Mouse (Mus musculus) midbrain, embryonic 13.5 days (tissue): ENCODE results near the gene Armc2. TPM values are rescaled to one million over a fixed set of nuclear protein-coding genes. Genes with fewer than 3 reads are reported as not detected.

ENCODE experiments used
- ATAC-seq: fragments of 200-750 bp; cut with Nextera tagmentation; 2 replicates; pipeline ENCODE4 v1.8.0; 2017; ENCODE audit warnings: mild to moderate bottlenecking, moderate TSS enrichment, moderate library complexity
- H3K27ac ChIP-seq: fragments of 300-500 bp; sonication (generic); 2 replicates; pipeline ENCODE4 v1.5.1; 2015; ENCODE audit warnings: inconsistent platforms, mild to moderate bottlenecking, moderate library complexity
- H3K27me3 ChIP-seq: fragments of 300-500 bp; sonication (generic); 2 replicates; pipeline ENCODE4 v1.6.1; 2015; ENCODE audit warnings: mild to moderate bottlenecking, inconsistent platforms
- H3K36me3 ChIP-seq: fragments of 300-500 bp; sonication (generic); 2 replicates; pipeline ENCODE4 v1.6.1; 2015; ENCODE audit warnings: mild to moderate bottlenecking, inconsistent platforms
- H3K4me1 ChIP-seq: fragments of 300-500 bp; sonication (generic); replicated peaks from 2 replicates; pipeline ENCODE4 v1.6.1; 2015; ENCODE audit warnings: inconsistent platforms
- H3K4me2 ChIP-seq: fragments of 300-500 bp; sonication (generic); replicated peaks from 2 replicates; pipeline ENCODE4 v1.6.1; 2015; ENCODE audit warnings: moderate library complexity, mild to moderate bottlenecking, inconsistent platforms
- H3K4me3 ChIP-seq: fragments of 300-500 bp; sonication (generic); replicated peaks from 2 replicates; pipeline ENCODE4 v1.5.1; 2015; ENCODE audit warnings: mild to moderate bottlenecking, inconsistent platforms
- H3K9ac ChIP-seq: fragments of 300-500 bp; sonication (generic); replicated peaks from 2 replicates; pipeline ENCODE4 v1.6.1; 2015; ENCODE audit warnings: mild to moderate bottlenecking, inconsistent platforms
- H3K9me3 ChIP-seq: fragments of 300-500 bp; sonication (generic); 2 replicates; pipeline ENCODE4 v1.6.1; 2016; ENCODE audit warnings: mild to moderate bottlenecking, inconsistent platforms
- WGBS: fragments of 180-500 bp; shearing (Covaris S2); methylation state at CpG from one replicate; pipeline ENCODE4 v1.1.7; 2015; 5-methylcytosine and 5-hydroxymethylcytosine counted together
- polyA plus RNA-seq: library from polyadenylated mRNA; unstranded; fragments of >200 nt; fragmentation: Nextera tagmentation; extraction: Ambion mirVana; gene quantifications from 2 replicates; pipeline ENCODE4 v1.2.1, GENCODE M21; 2015

Gene Armc2
- polyA plus RNA-seq, 1 experiment from 2014 or later, result 6.8 TPM

- Histone ChIP-seq H3K4me3 (no peak overlapping the region), H3K9ac (no peak overlapping the region), H3K36me3 (no peaks in the 10 kb centered on the region), H3K4me2 (no peak overlapping the region), H3K27me3 (no peaks in the 10 kb centered on the region), H3K27ac (no peak overlapping the region), H3K9me3 (peaks cover 2% of the 10 kb centered on the region; the same call in 1 of the 2 replicates), H3K4me1 (no peaks in the 10 kb centered on the region)
- 88% methylated on average over 1 of the region's 1 CpGs for WGBS
- ATAC-seq, result no peak
Observed at GRCm38 (mm10) chr10:42042881-42043280, 24.6 kb upstream of the Armc2 start.

GRCm38 (mm10) chr10:42042087-42042486 is 23.8 kb upstream of the Armc2 start:
- WGBS, result 73% methylated on average over 7 of the region's 7 CpGs
- Histone ChIP-seq H3K4me1 (no peaks in the 10 kb centered on the region), H3K9ac (no peak overlapping the region), H3K4me2 (no peak overlapping the region), H3K9me3 (peaks cover under 1% of the 10 kb centered on the region; the same call in 1 of the 2 replicates), H3K36me3 (no peaks in the 10 kb centered on the region), H3K27ac (no peak overlapping the region), H3K4me3 (no peak overlapping the region), H3K27me3 (no peaks in the 10 kb centered on the region)
- ATAC-seq, result no peak

- 66% methylated on average over 10 of the region's 10 CpGs for WGBS
- H3K9me3 ChIP-seq, result no peaks in the 10 kb centered on the region
Observed at GRCm38 (mm10) chr10:42038571-42038970, 20.3 kb upstream of the Armc2 start.

DNA sequence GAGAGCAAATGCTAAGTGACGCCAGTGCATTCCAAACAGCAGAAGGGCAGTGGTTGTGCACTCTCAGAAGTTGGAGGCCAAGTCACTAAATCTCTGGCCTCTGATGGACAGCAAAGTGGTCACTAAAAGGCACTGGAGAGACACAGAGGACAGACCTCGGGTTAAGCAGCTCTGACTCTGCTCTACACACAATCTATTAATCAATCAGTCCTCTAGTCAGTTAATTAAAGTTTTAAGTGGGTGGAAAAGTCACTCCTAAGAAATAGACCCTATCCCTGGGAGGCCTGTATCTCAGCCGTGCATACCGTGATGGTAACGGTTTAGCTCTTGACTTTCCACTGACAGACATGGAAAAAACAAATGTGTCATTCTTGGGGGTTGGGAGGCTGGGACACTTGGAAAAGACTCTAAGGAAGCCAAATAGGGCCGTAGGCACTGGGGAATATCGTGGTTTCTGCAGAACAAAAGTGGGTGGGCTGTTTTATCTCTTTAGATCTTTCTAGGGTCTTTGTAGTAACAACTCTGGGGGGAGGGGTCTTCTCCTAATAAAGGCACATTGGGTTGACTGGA is 19.1 kb upstream of the Armc2 start:
- H3K4me3 ChIP-seq, result no peak overlapping the region
- ATAC-seq, result no peak
- H3K27ac ChIP-seq, result no peak overlapping the region
- no peaks in the 10 kb centered on the region for H3K36me3 ChIP-seq
- H3K4me2 ChIP-seq, result no peak overlapping the region
- 52% methylated on average over 7 of the region's 7 CpGs for WGBS
- no peak overlapping the region for H3K9ac ChIP-seq
- H3K27me3 ChIP-seq, result no peaks in the 10 kb centered on the region
- no peaks in the 10 kb centered on the region for H3K4me1 ChIP-seq
- H3K9me3 ChIP-seq, result no peaks in the 10 kb centered on the region

More at GRCm38 (mm10) chr10:42038571-42038970, 20.3 kb upstream of the Armc2 start:
- no peaks in the 10 kb centered on the region for H3K4me1 ChIP-seq
- no peaks in the 10 kb centered on the region for H3K36me3 ChIP-seq
- H3K4me2 ChIP-seq, result no peak overlapping the region
- no peak for ATAC-seq
- H3K27me3 ChIP-seq, result no peaks in the 10 kb centered on the region
- H3K4me3 ChIP-seq, result no peak overlapping the region
- H3K9ac ChIP-seq, result no peak overlapping the region
- H3K27ac ChIP-seq, result no peak overlapping the region

GRCm38 (mm10) chr10:42036846-42037245 is 18.6 kb upstream of the Armc2 start:
- no peak overlapping the region for H3K4me2 ChIP-seq
- H3K27me3 ChIP-seq, result no peaks in the 10 kb centered on the region
- no peaks in the 10 kb centered on the region for H3K4me1 ChIP-seq
- no peaks in the 10 kb centered on the region for H3K9me3 ChIP-seq
- H3K9ac ChIP-seq, result no peak overlapping the region
- H3K36me3 ChIP-seq, result no peaks in the 10 kb centered on the region
- H3K27ac ChIP-seq, result no peak overlapping the region
- ATAC-seq, result no peak
- 56% methylated on average over 4 of the region's 4 CpGs for WGBS
- no peak overlapping the region for H3K4me3 ChIP-seq

- Histone ChIP-seq H3K4me3 (no peak overlapping the region), H3K27me3 (peaks cover 2% of the 10 kb centered on the region; the same call in 1 of the 2 replicates), H3K9ac (no peak overlapping the region), H3K4me2 (no peak overlapping the region), H3K9me3 (no peaks in the 10 kb centered on the region), H3K4me1 (0 out of 2 replicates have a peak, but pooled peaks cover 4% of the 10 kb centered on the region), H3K27ac (no peak overlapping the region), H3K36me3 (no peaks in the 10 kb centered on the region)
- WGBS, result 57% methylated on average over 3 of the region's 3 CpGs
- no peak for ATAC-seq
Observed at GRCm38 (mm10) chr10:42033571-42033970, 15.3 kb upstream of the Armc2 start.

GRCm38 (mm10) chr10:42031021-42031420 is 12.8 kb upstream of the Armc2 start:
- Histone ChIP-seq H3K9ac (no peak overlapping the region), H3K9me3 (no peaks in the 10 kb centered on the region), H3K36me3 (no peaks in the 10 kb centered on the region), H3K27me3 (peaks cover 2% of the 10 kb centered on the region; the same call in 1 of the 2 replicates), H3K4me1 (0 out of 2 replicates have a peak, but pooled peaks cover 4% of the 10 kb centered on the region), H3K27ac (no peak overlapping the region), H3K4me2 (peak overlapping the region; percentile 38), H3K4me3 (no peak overlapping the region)
- no peak; the same call in 1 of the 2 replicates for ATAC-seq
- WGBS, result 14% methylated on average over 16 of the region's 16 CpGs

DNA sequence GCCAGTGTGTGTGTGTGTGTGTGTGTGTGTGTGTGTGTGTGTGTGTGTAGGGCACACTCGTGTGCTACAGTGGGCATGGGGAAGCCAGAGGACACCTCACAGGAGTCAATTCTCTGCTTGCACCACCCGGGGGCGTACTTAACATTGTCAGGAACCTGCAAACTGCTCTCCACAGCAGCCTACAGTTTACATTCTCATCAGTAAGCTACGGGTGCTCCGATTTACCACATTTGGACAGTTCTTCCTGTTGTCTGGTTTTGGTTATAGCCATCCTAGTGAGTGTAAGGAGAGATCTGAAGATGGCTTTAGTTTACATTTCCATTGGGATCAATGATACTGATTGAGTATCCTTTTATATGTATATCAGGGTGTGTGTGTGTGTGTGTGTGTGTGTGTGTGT is 11.3 kb upstream of the Armc2 start:
- Histone ChIP-seq H3K27me3 (peaks cover 2% of the 10 kb centered on the region; the same call in 1 of the 2 replicates), H3K9ac (no peak overlapping the region), H3K36me3 (no peaks in the 10 kb centered on the region), H3K27ac (no peak overlapping the region), H3K4me3 (no peak overlapping the region), H3K4me1 (0 out of 2 replicates have a peak, but pooled peaks cover 4% of the 10 kb centered on the region), H3K4me2 (no peak overlapping the region), H3K9me3 (no peaks in the 10 kb centered on the region)
- ATAC-seq, result no peak
- 84% methylated on average over 5 of the region's 5 CpGs for WGBS

DNA sequence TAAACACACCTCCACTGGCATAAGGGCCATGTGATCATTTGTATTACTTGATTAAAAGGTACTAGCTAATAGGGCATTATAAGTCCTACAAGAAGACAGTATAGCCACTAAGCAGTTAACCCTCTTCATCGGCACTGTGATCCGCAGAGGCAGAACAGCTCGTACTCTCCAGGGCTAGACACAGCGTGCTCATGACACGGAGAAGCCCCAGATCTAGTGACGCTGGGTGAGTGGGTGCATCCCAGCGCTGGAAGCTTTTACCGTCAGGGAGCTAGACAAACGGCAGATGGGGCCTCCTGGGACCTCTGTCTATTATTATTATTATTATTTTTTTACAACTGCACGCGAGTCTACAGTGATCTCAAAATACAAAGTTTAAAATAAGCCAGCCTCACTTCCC is 9.1 kb upstream of the Armc2 start:
- Histone ChIP-seq H3K4me2 (no peak overlapping the region), H3K4me1 (0 out of 2 replicates have a peak, but pooled peaks cover 4% of the 10 kb centered on the region), H3K9ac (no peak overlapping the region), H3K27me3 (peaks cover 2% of the 10 kb centered on the region; the same call in 1 of the 2 replicates), H3K36me3 (no peaks in the 10 kb centered on the region), H3K27ac (no peak overlapping the region), H3K9me3 (no peaks in the 10 kb centered on the region), H3K4me3 (no peak overlapping the region)
- 84% methylated on average over 11 of the region's 11 CpGs for WGBS
- ATAC-seq, result no peak

DNA sequence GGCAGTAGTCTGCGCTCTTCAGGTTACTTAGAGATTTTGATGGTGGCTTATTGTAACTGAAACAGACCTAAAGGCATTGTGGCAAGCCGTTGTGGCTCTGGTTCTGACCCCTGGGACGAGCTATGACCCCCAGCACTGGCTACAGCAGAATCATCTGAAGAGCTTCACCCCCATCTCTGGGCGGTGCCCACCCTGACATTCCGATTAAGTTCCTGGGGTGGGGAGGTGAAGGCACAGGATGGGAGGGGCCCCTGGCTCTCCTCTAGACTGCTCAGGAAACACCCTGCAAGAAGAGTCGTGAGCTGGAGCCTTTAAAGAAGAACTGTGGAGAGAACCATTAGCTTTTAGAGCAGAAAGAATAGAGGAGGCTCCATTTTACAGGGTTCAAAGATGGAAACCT is 6.2 kb upstream of the Armc2 start:
- Histone ChIP-seq H3K27ac (no peak overlapping the region), H3K4me3 (no peak overlapping the region), H3K9ac (no peak overlapping the region), H3K4me2 (no peak overlapping the region), H3K27me3 (peaks cover 5% of the 10 kb centered on the region), H3K36me3 (no peaks in the 10 kb centered on the region), H3K9me3 (no peaks in the 10 kb centered on the region), H3K4me1 (no peaks in the 10 kb centered on the region)
- ATAC-seq, result no peak
- 84% methylated on average over 6 of the region's 6 CpGs for WGBS

- ATAC-seq, result no peak
- Histone ChIP-seq H3K9ac (no peak overlapping the region), H3K4me3 (no peak overlapping the region), H3K4me1 (peaks cover 3% of the 10 kb centered on the region; the same call in 1 of the 2 replicates), H3K27me3 (peaks cover 3% of the 10 kb centered on the region; the same call in 1 of the 2 replicates), H3K4me2 (no peak overlapping the region), H3K9me3 (no peaks in the 10 kb centered on the region), H3K27ac (no peak overlapping the region), H3K36me3 (no peaks in the 10 kb centered on the region)
- WGBS, result 76% methylated on average over 9 of the region's 9 CpGs
Observed at GRCm38 (mm10) chr10:42021536-42021935, 3.3 kb upstream of the Armc2 start.

DNA sequence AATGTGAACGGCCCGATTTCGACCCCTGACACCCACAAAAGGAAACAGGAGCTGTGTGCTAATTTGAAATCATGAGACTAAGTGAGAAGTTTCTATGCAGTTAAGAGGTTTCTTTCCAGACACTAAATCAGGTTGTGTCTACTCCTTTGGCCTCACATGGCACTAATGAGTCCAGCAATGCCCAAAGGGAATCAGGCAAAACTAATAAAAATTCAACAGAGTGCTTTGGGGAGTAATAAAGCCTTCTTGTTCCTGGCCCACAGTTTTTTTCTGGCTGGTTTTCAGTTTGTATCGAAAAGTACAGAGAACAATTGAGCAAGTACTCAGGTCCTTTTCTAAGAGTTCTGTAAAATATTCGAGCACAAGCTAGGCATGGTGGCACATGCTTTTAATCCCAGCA is 4.2 kb downstream of the Armc2 start:
- Histone ChIP-seq H3K27me3 (0 out of 2 replicates have a peak, but pooled peaks cover 4% of the 10 kb centered on the region), H3K9me3 (no peaks in the 10 kb centered on the region)
- 80% methylated on average over 5 of the region's 5 CpGs for WGBS

More for the DNA sequence above, 4.2 kb downstream of the Armc2 start:
- Histone ChIP-seq H3K4me1 (peaks cover 3% of the 10 kb centered on the region; the same call in 1 of the 2 replicates), H3K9ac (no peak overlapping the region), H3K27ac (no peak overlapping the region), H3K4me2 (no peak overlapping the region), H3K36me3 (no peaks in the 10 kb centered on the region), H3K4me3 (no peak overlapping the region)
- no peak for ATAC-seq
